Mouse (Mus musculus): ENCODE measurements around the gene Ftcd. TPM values are rescaled to one million over a fixed set of nuclear protein-coding genes. Genes with fewer than 3 reads are reported as not detected.

Ftcd gene
- polyA plus RNA-seq, 1 experiment from 2014 or later, result 0.83 TPM

DNA sequence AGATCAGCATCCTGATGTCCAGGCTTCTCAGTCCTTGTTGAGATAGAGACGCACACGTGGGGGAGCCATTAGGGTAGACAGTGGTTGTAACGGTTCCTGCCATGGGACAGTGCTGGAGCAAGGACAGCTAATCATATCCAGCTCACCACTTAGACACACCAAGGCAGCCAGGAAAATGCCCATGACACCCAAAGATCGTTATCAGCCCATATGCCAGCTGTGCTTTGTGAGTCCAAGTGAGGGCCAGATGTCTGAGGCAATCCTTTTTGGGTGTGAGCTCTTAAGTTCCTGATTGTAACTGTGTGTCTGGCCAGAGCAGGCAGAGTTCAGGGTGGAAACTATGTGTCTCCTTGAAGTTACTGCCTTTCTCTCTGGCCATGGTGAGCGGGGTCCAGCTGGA is 21.4 kb upstream of the Ftcd start:
- 91% methylated on average over 5 of the region's 5 CpGs for WGBS
- H3K4me1 ChIP-seq (replicated peaks; ENCODE audit: control insufficient read depth, insufficient read depth, low read length), result no peaks in the 10 kb centered on the region
- no peak for TF ChIP-seq CTCF (IDR thresholded peaks at IDR 0.05; ENCODE audit: low read depth)
- no peak for ATAC-seq
- H3K4me3 ChIP-seq (ENCODE audit: low read depth, low read length), result no peak overlapping the region
- H3K4me2 ChIP-seq (replicated peaks; ENCODE audit: low read depth), result no peak overlapping the region
- no peaks in the 10 kb centered on the region for H3K27me3 ChIP-seq (replicated peaks; ENCODE audit: control insufficient read depth, insufficient read depth, low read length)
- H3K9ac ChIP-seq (ENCODE audit: low read depth, low read length), result no peak overlapping the region
- no peak overlapping the region for H3K27ac ChIP-seq (ENCODE audit: low read depth, low read length)
- H3K9me3 ChIP-seq (ENCODE audit: control insufficient read depth), result no peaks in the 10 kb centered on the region
- H3K36me3 ChIP-seq (ENCODE audit: control insufficient read depth, insufficient read depth), result peaks cover 65% of the 10 kb centered on the region

DNA sequence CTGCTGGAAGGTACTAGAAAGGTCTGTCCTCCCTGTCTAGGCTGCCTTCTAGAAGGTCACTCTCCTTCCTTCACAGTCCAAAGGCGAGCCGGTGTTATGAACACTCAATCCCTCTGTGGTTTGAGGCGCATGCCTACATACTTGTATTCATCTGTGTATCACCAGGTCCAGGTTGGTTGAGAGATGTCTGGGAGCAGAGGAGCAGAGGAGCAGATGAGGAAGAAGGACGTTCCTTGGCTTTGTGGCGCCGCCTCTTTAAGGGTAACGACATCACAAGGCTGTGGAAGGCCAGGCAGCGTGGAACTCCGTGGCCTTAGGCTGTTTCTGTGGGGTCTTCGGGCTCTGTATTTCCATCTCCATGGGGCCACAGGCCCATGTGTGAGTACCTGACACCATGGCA is 13.5 kb upstream of the Ftcd start, which contains the start of gene Spatc1l:
Spatc1l (plus strand) TSS at position 301 of the 400 bp plus-strand sequence.
- no peak for ATAC-seq
- no peak within 1 kb of the TSS for H3K27ac ChIP-seq (ENCODE audit: low read depth, low read length)
- no peaks in the 10 kb centered on the region for H3K36me3 ChIP-seq (ENCODE audit: control insufficient read depth, insufficient read depth)
- H3K9ac ChIP-seq (ENCODE audit: low read depth, low read length), result no peak within 1 kb of the TSS
- H3K4me3 ChIP-seq (ENCODE audit: low read depth, low read length), result no peak within 1 kb of the TSS
- no peaks in the 10 kb centered on the region for H3K4me1 ChIP-seq (replicated peaks; ENCODE audit: control insufficient read depth, insufficient read depth, low read length)
- H3K9me3 ChIP-seq (ENCODE audit: control insufficient read depth), result no peaks in the 10 kb centered on the region
- WGBS, result 87% methylated on average over 10 of the region's 10 CpGs
- no peak for TF ChIP-seq CTCF (IDR thresholded peaks at IDR 0.05; ENCODE audit: low read depth)
- H3K4me2 ChIP-seq (replicated peaks; ENCODE audit: low read depth), result no peak within 1 kb of the TSS
- no peaks in the 10 kb centered on the region for H3K27me3 ChIP-seq (replicated peaks; ENCODE audit: control insufficient read depth, insufficient read depth, low read length)

DNA sequence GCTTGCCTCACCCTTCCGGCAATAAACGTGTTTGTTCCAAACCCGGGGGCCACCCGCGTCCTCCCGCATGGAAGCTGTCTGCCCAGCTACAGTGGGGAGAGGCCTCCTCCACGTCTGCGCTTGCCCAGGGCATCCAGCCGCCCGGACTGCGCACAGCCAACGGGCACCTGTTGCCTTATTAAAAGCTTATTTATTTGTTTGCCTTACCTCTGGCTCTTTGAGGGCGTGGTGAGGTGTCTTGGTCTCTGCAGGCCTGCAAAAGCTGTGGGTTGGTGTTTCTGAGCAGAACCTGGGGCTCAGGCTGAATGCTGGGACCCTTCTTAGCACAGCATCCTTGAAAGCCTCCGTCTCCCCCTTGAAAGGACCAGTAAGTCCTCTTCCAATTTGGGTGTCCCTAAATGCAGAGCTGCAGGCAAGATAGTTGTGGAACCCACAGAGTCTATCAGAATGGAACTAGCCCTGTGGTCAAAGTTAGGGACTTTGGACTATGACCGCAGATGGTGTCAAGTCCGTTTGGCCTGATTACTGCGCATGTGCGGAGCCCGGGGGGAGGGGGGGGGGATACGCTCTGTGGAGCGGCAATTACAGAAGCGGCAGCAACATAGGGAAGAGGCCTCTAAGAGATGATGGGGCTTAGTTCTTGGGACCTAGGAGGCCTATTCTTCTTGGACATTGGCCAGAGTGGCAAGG is 5.3 kb upstream of the Ftcd start:
- H3K36me3 ChIP-seq (ENCODE audit: control insufficient read depth, insufficient read depth), result no peaks in the 10 kb centered on the region
- H3K4me3 ChIP-seq (ENCODE audit: low read depth, low read length), result no peak overlapping the region
- no peak for ATAC-seq
- H3K27me3 ChIP-seq (replicated peaks; ENCODE audit: control insufficient read depth, insufficient read depth, low read length), result no peaks in the 10 kb centered on the region
- no peak overlapping the region for H3K4me2 ChIP-seq (replicated peaks; ENCODE audit: low read depth)
- H3K9me3 ChIP-seq (ENCODE audit: control insufficient read depth), result no peaks in the 10 kb centered on the region
- no peaks in the 10 kb centered on the region for H3K4me1 ChIP-seq (replicated peaks; ENCODE audit: control insufficient read depth, insufficient read depth, low read length)
- WGBS, result 79% methylated on average over 22 of the region's 22 CpGs
- H3K27ac ChIP-seq (ENCODE audit: low read depth, low read length), result no peak overlapping the region
- no peak overlapping the region for H3K9ac ChIP-seq (ENCODE audit: low read depth, low read length)
- TF ChIP-seq CTCF (IDR thresholded peaks at IDR 0.05; ENCODE audit: low read depth), result no peak

DNA sequence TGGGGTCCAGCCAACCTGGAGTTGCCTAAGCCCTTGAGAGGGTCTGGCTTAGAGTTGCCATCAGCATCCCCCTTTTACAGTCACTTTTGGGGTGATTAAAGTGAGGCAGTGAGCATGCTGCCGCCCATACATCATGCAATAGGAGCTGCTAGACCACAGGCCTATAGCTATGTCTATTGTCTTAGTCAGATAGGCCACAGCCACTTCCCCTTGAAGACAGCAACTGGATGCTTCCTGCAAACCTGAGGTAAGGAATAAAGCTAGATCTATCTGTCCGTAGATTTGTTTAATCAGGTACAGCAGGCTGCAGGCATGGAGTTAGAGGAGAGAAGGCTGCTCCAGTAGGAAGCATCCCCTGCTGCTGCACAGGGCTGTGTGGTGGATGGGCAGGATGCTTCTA is 4.4 kb upstream of the Ftcd start:
- ATAC-seq, result no peak
- Histone ChIP-seq H3K27me3 (replicated peaks; ENCODE audit: control insufficient read depth, insufficient read depth, low read length) (no peaks in the 10 kb centered on the region), H3K4me2 (replicated peaks; ENCODE audit: low read depth) (no peak overlapping the region), H3K9me3 (ENCODE audit: control insufficient read depth) (no peaks in the 10 kb centered on the region), H3K27ac (ENCODE audit: low read depth, low read length) (no peak overlapping the region), H3K9ac (ENCODE audit: low read depth, low read length) (no peak overlapping the region), H3K36me3 (ENCODE audit: control insufficient read depth, insufficient read depth) (no peaks in the 10 kb centered on the region), H3K4me3 (ENCODE audit: low read depth, low read length) (no peak overlapping the region), H3K4me1 (replicated peaks; ENCODE audit: control insufficient read depth, insufficient read depth, low read length) (no peaks in the 10 kb centered on the region)
- WGBS, result 64% methylated on average over 2 of the region's 2 CpGs
- TF ChIP-seq CTCF (IDR thresholded peaks at IDR 0.05; ENCODE audit: low read depth), result no peak

DNA sequence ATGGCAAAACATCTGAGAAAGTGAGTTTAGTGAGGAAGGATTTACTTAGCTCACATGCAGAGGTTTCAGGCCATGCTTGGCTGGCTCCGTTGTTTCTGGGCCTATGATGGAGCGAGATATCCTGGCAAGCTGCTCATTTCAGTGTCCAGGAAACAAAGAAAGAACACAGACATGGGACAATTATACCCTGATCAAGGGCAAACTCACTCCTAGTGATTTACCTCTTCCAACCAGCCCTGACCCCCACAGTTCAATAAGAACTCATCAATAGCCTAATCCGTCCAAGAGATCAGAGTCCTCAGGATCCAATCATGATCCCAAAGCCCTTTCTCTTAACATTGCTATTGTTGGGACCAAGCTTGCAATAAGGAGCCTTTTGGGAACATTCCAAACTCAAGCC is 3.3 kb upstream of the Ftcd start:
- H3K4me2 ChIP-seq (replicated peaks; ENCODE audit: low read depth), result no peak overlapping the region
- ATAC-seq, result no peak
- no peaks in the 10 kb centered on the region for H3K9me3 ChIP-seq (ENCODE audit: control insufficient read depth)
- WGBS, result 87% methylated on average over 3 of the region's 3 CpGs
- no peaks in the 10 kb centered on the region for H3K27me3 ChIP-seq (replicated peaks; ENCODE audit: control insufficient read depth, insufficient read depth, low read length)
- no peaks in the 10 kb centered on the region for H3K4me1 ChIP-seq (replicated peaks; ENCODE audit: control insufficient read depth, insufficient read depth, low read length)
- no peaks in the 10 kb centered on the region for H3K36me3 ChIP-seq (ENCODE audit: control insufficient read depth, insufficient read depth)
- no peak overlapping the region for H3K9ac ChIP-seq (ENCODE audit: low read depth, low read length)
- no peak overlapping the region for H3K4me3 ChIP-seq (ENCODE audit: low read depth, low read length)
- TF ChIP-seq CTCF (IDR thresholded peaks at IDR 0.05; ENCODE audit: low read depth), result no peak
- no peak overlapping the region for H3K27ac ChIP-seq (ENCODE audit: low read depth, low read length)

DNA sequence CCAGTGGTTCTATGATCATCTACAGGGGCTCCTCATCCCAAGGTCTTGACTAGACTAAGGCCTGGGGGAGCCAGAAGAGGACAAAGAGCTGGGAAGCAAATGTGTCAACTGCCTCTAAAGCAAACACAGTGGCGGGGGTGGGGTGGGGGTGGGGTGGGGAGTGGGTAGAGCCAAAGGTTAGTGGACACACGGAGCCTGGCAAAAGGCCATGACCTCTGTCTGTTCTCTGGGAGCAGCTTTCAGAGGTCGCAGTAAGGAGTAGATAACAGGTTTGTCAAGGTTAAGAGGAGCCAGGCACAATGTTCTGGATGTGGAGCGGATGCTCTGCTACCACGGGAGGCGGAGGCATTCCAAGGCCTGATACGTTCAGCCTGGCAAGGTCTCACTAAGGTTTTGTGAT is 1.5 kb downstream of the Ftcd start:
- WGBS, result 67% methylated on average over 7 of the region's 7 CpGs
- TF ChIP-seq CTCF (IDR thresholded peaks at IDR 0.05; ENCODE audit: low read depth), result no peak
- Histone ChIP-seq H3K4me3 (ENCODE audit: low read depth, low read length) (no peak overlapping the region), H3K4me1 (replicated peaks; ENCODE audit: control insufficient read depth, insufficient read depth, low read length) (no peaks in the 10 kb centered on the region), H3K9ac (ENCODE audit: low read depth, low read length) (no peak overlapping the region), H3K4me2 (replicated peaks; ENCODE audit: low read depth) (no peak overlapping the region), H3K27me3 (replicated peaks; ENCODE audit: control insufficient read depth, insufficient read depth, low read length) (no peaks in the 10 kb centered on the region), H3K27ac (ENCODE audit: low read depth, low read length) (no peak overlapping the region), H3K9me3 (ENCODE audit: control insufficient read depth) (no peaks in the 10 kb centered on the region), H3K36me3 (ENCODE audit: control insufficient read depth, insufficient read depth) (no peaks in the 10 kb centered on the region)
- ATAC-seq, result no peak
